Mouse (Mus musculus) small intestine, adult 10 weeks (tissue): ENCODE data around the gene Ccdc39. TPM values are rescaled to one million over a fixed set of nuclear protein-coding genes. Genes with fewer than 3 reads are reported as not detected.

ENCODE experiments used
- polyA plus RNA-seq: library from polyadenylated mRNA; stranded (reverse); fragments of 350-450 nt; fragmentation: Illumina TruSeq; extraction: RNeasy Lipid Tissue Mini Kit (QIAGEN cat#74804); gene quantifications from one replicate; pipeline ENCODE4 v1.2.3, GENCODE M21; 2014; ENCODE audit warnings: low replicate concordance

The Ccdc39 gene
- polyA plus RNA-seq = 2.7 TPM

DNA sequence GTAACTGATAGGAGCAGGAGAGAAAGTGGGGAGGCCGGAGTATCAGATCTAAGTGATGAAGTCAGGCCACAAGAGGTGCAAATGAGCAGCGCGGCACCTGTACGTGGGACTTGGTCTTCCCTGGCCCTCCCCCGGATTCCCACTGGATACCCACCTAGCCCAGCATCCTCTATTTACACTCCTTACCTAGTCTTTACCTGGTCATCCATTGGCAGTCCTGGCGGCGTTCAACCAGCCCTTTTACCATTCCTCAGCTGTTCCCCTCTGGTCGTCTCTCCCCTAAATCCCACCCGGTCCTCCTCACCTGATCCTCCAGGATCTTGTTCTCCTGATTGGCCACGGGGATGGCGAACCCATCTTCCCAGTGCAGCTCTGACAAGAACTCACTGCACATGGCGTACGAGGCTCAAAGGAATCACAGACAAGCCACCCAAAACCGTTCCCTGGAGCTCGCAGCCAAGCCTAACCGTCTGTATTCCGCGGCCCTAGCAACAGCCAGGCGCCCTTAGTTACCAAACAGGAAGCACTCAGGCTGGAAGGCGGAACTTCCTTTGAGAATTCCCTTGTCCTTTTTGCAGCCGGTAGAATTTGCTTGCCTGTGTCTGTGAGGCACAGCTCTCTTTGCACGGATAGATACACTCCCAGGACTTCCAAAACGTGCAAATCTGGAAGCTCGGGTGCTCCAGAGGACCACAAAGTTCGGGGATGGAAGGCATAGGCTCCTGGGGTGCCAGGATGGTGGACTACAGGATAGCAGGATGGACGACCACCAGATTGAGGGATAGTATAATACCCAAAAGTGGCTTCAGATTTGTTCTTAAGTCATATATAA, at the start of gene Ccdc39:
TSS of gene Ccdc39 (minus strand) at position 510 of the 832 bp plus-strand sequence.

DNA sequence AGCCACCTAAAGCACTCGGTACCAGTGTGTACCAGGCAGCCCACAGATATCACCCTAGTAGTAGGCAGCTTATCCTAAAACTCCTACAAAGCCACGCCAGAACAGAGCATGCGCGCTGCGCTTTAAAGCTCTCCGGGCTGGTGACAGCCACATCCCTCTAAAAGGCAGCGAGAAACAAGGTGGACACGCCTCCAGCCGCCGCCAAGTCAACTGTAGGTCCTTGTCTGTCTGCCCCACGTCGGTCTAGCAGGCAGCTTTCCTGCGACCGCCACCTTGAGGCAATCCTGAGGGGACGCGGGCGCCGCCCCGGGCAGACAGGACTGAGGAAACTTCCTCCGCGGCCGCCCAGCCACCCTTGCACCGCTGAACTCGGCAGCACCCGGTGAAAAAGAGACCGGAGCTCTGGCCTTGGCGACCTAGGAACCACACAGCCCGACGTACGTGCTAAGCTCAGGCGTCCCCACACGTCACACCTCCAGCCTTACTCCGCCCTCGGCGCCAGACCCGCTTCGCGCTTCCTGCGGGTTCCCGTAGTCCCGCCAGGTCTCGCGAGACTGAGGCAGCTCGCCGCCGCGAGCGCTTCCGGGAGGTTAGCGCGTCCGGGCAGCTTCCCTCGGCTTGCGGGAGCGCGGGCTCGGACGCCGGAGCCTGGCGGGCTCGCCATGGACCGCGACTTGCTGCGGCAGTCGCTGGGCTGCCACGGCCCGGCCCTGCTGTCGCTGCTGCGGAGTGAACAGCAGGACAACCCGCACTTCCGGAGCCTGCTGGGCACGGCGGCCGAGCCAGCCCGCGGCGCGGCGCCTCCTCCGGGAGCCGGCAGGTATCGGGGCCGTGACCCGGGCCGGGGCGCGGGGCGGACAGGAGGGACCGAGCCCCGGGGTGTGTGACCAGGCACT, 44.2 kb downstream of the Ccdc39 start, which contains the start of gene Ttc14:
TSS of gene Ttc14 (plus strand) at position 216 of the 896 bp plus-strand sequence.

Other genes starting within 250 kb of the Ccdc39 start
- gene Ttc14, start 44.5 kb downstream of the Ccdc39 start, polyA plus RNA-seq = 99.1 TPM
- gene Fxr1, start 175.6 kb upstream of the Ccdc39 start, polyA plus RNA-seq = 120 TPM
- gene Dnajc19, start 237.0 kb upstream of the Ccdc39 start, polyA plus RNA-seq = 539 TPM